Mouse (Mus musculus) midbrain, embryonic 13.5 days (tissue): Measurements from ENCODE around the gene Prss45. TPM values are rescaled to one million over a fixed set of nuclear protein-coding genes. Genes with fewer than 3 reads are reported as not detected.

ENCODE experiments used
- ATAC-seq: fragments of 200-750 bp; cut with Nextera tagmentation; 2 replicates; pipeline ENCODE4 v1.8.0; 2017; ENCODE audit warnings: mild to moderate bottlenecking, moderate TSS enrichment, moderate library complexity
- H3K27ac ChIP-seq: fragments of 300-500 bp; sonication (generic); 2 replicates; pipeline ENCODE4 v1.5.1; 2015; ENCODE audit warnings: inconsistent platforms, mild to moderate bottlenecking, moderate library complexity
- H3K27me3 ChIP-seq: fragments of 300-500 bp; sonication (generic); 2 replicates; pipeline ENCODE4 v1.6.1; 2015; ENCODE audit warnings: mild to moderate bottlenecking, inconsistent platforms
- H3K36me3 ChIP-seq: fragments of 300-500 bp; sonication (generic); 2 replicates; pipeline ENCODE4 v1.6.1; 2015; ENCODE audit warnings: mild to moderate bottlenecking, inconsistent platforms
- H3K4me1 ChIP-seq: fragments of 300-500 bp; sonication (generic); replicated peaks from 2 replicates; pipeline ENCODE4 v1.6.1; 2015; ENCODE audit warnings: inconsistent platforms
- H3K4me2 ChIP-seq: fragments of 300-500 bp; sonication (generic); replicated peaks from 2 replicates; pipeline ENCODE4 v1.6.1; 2015; ENCODE audit warnings: moderate library complexity, mild to moderate bottlenecking, inconsistent platforms
- H3K4me3 ChIP-seq: fragments of 300-500 bp; sonication (generic); replicated peaks from 2 replicates; pipeline ENCODE4 v1.5.1; 2015; ENCODE audit warnings: mild to moderate bottlenecking, inconsistent platforms
- H3K9ac ChIP-seq: fragments of 300-500 bp; sonication (generic); replicated peaks from 2 replicates; pipeline ENCODE4 v1.6.1; 2015; ENCODE audit warnings: mild to moderate bottlenecking, inconsistent platforms
- H3K9me3 ChIP-seq: fragments of 300-500 bp; sonication (generic); 2 replicates; pipeline ENCODE4 v1.6.1; 2016; ENCODE audit warnings: mild to moderate bottlenecking, inconsistent platforms
- WGBS: fragments of 180-500 bp; shearing (Covaris S2); methylation state at CpG from one replicate; pipeline ENCODE4 v1.1.7; 2015; 5-methylcytosine and 5-hydroxymethylcytosine counted together
- polyA plus RNA-seq: library from polyadenylated mRNA; unstranded; fragments of >200 nt; fragmentation: Nextera tagmentation; extraction: Ambion mirVana; gene quantifications from 2 replicates; pipeline ENCODE4 v1.2.1, GENCODE M21; 2015

Gene Prss45
- polyA plus RNA-seq, 1 experiment from 2014 or later: not detected

- ATAC-seq: no peak
- H3K27ac ChIP-seq: no peak overlapping the region
- no peak overlapping the region for H3K4me2 ChIP-seq
- H3K27me3 ChIP-seq: peaks cover 25% of the 10 kb centered on the region
- peaks cover 6% of the 10 kb centered on the region for H3K4me1 ChIP-seq
- no peak overlapping the region for H3K4me3 ChIP-seq
- no peaks in the 10 kb centered on the region for H3K36me3 ChIP-seq
- no peaks in the 10 kb centered on the region for H3K9me3 ChIP-seq
- 89% methylated on average over 5 of the region's 5 CpGs for WGBS
- no peak overlapping the region for H3K9ac ChIP-seq
Observed at GRCm38 (mm10) chr9:110858967-110859596, 24.7 kb downstream of the Prss45 start.

DNA sequence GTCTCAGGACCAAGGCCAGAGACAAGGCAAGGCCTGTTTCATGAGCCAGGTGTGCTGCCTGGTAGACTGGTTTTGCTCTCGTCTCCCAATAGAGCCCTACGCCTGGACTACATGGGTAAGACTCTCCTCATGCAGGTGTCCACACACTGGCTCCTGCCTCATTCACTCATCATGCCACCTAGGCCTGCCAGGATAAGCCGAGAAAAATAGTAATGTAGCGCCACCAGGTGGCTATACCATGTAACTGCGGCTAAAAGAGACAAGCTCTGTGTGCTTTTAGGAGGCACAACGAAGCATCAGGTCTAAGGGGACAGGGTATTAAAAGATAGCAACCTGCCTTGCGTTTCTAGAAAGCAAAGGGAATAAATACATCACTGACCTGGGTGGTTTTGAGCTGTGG, 36.6 kb downstream of the Prss45 start:
- no peak overlapping the region for H3K27ac ChIP-seq
- peaks cover 20% of the 10 kb centered on the region for H3K27me3 ChIP-seq
- 19% methylated on average over 7 of the region's 7 CpGs for WGBS
- peaks cover 24% of the 10 kb centered on the region for H3K4me1 ChIP-seq
- no peak overlapping the region for H3K4me3 ChIP-seq
- H3K9ac ChIP-seq: no peak overlapping the region
- no peaks in the 10 kb centered on the region for H3K36me3 ChIP-seq
- H3K4me2 ChIP-seq: no peak overlapping the region
- no peaks in the 10 kb centered on the region for H3K9me3 ChIP-seq
- no peak for ATAC-seq

- Histone ChIP-seq H3K36me3 (no peaks in the 10 kb centered on the region), H3K4me1 (peaks cover 24% of the 10 kb centered on the region), H3K27ac (peak overlapping the region; percentile 62; the same call in 1 of the 2 replicates), H3K9ac (peak overlapping the region; percentile 60), H3K27me3 (peaks cover 32% of the 10 kb centered on the region), H3K4me2 (peak overlapping the region; percentile 58), H3K9me3 (no peaks in the 10 kb centered on the region), H3K4me3 (peak overlapping the region; percentile 36)
- peak; percentile 72 for ATAC-seq
- 9% methylated on average over 40 of the region's 40 CpGs for whole genome bisulfite sequencing
Observed at GRCm38 (mm10) chr9:110873681-110874659, 39.6 kb downstream of the Prss45 start.

- H3K27me3 ChIP-seq: peaks cover 40% of the 10 kb centered on the region
- H3K4me3 ChIP-seq: no peak overlapping the region
- WGBS: 11% methylated on average over 3 of the region's 3 CpGs
- H3K4me1 ChIP-seq: peaks cover 26% of the 10 kb centered on the region
- peak; percentile 48 for ATAC-seq
- H3K9me3 ChIP-seq: no peaks in the 10 kb centered on the region
- H3K4me2 ChIP-seq: peak overlapping the region; percentile 58; the same call in 1 of the 2 replicates
- H3K36me3 ChIP-seq: no peaks in the 10 kb centered on the region
- peak overlapping the region; percentile 62; the same call in 1 of the 2 replicates for H3K27ac ChIP-seq
- H3K9ac ChIP-seq: no peak overlapping the region
Observed at GRCm38 (mm10) chr9:110874660-110875191, 40.3 kb downstream of the Prss45 start.

DNA sequence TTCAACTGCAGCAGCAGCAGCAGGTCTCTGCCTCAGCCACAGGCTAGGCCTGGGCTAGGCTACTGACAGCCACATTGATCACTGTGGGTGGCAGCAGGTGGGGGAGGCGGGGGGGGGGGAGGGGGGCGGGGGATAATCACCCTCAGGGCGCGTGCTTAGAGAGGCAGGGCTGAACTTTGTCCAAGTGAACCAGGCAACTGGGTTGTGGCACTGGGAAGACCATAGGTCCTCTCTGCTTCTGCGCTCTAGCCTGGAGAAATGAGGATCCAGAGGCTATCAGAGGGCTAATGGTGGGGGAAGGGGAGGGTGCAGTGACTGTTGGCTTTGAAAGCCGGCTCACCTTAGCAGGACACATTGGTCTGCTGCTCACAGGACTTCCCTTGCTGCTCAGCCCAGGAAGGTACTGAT, 40.9 kb downstream of the Prss45 start:
- Histone ChIP-seq H3K4me2 (no peak overlapping the region), H3K4me1 (peaks cover 31% of the 10 kb centered on the region), H3K4me3 (no peak overlapping the region), H3K27me3 (peaks cover 46% of the 10 kb centered on the region), H3K9ac (no peak overlapping the region), H3K36me3 (no peaks in the 10 kb centered on the region), H3K27ac (0 out of 2 replicates have a peak overlapping the region, but pooled peaks have one; percentile 62), H3K9me3 (no peaks in the 10 kb centered on the region)
- 42% methylated on average over 2 of the region's 6 CpGs for WGBS
- peak; percentile 53 for ATAC-seq

DNA sequence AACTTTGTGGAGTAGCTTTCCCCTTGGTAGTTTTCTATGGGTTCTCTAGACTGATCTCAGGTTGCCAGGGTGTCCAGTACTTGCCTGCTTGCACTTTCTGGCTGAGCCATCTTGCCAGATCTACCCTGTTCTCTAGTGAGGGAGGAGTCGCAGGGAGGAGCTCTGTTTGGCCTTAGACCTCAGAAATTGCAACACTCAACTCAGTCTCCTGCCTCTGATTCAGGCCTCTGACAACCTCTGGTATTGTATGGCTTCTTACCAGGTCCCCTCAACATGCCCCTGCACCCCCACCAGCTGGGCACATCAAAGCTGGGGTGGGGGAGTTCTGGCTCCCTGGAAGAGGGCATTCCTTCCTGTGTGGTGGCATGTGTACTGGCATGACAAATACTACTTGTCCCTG, 43.0 kb downstream of the Prss45 start:
- no peak overlapping the region for H3K27ac ChIP-seq
- 79% methylated on average over 1 of the region's 1 CpGs for WGBS
- H3K4me3 ChIP-seq: no peak overlapping the region
- no peaks in the 10 kb centered on the region for H3K9me3 ChIP-seq
- H3K9ac ChIP-seq: no peak overlapping the region
- ATAC-seq: no peak
- H3K4me2 ChIP-seq: no peak overlapping the region
- H3K27me3 ChIP-seq: peaks cover 63% of the 10 kb centered on the region
- H3K36me3 ChIP-seq: no peaks in the 10 kb centered on the region
- H3K4me1 ChIP-seq: peaks cover 36% of the 10 kb centered on the region

DNA sequence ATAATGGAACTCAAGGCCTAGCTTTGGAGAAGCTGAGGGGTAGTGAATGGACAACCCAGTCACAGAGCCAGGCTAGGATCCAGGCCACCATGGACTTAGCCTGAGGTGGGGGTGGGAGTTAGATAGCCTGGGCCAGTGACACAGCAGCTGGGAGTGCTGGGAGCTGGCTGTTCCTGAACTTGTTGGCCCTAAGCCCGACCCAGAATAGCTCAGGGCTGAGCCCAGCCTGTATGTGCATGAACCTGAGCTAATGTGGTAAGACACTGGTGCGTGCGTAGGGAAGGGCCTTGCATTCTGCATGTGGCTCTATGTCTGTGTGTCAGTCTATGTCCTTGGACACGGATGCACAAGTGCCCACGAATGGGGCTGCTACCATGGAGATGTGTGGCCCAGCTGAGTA, 43.5 kb downstream of the Prss45 start:
- Histone ChIP-seq H3K9me3 (no peaks in the 10 kb centered on the region), H3K4me1 (peaks cover 36% of the 10 kb centered on the region), H3K4me3 (no peak overlapping the region), H3K9ac (no peak overlapping the region), H3K36me3 (no peaks in the 10 kb centered on the region), H3K27ac (no peak overlapping the region), H3K4me2 (no peak overlapping the region), H3K27me3 (peaks cover 60% of the 10 kb centered on the region)
- ATAC-seq: no peak
- 93% methylated on average over 5 of the region's 5 CpGs for WGBS

- WGBS: 11% methylated on average over 12 of the region's 12 CpGs
Observed at GRCm38 (mm10) chr9:110879191-110879920, 45.0 kb downstream of the Prss45 start, which contains the start of gene Als2cl. Gene Als2cl, plus strand, starts transcription at chr9:110879870.

GRCm38 (mm10) chr9:110879998-110880561, 45.7 kb downstream of the Prss45 start, which contains the start of gene Tmie:
Gene Tmie, minus strand, starts transcription at chr9:110880113.
- Histone ChIP-seq H3K36me3 (no peaks in the 10 kb centered on the region), H3K9me3 (no peaks in the 10 kb centered on the region), H3K4me3 (peak within 1 kb of the TSS; percentile 45), H3K4me2 (peak within 1 kb of the TSS; percentile 77), H3K27ac (no peak within 1 kb of the TSS), H3K27me3 (peaks cover 49% of the 10 kb centered on the region), H3K9ac (peak within 1 kb of the TSS; percentile 54), H3K4me1 (peaks cover 18% of the 10 kb centered on the region)
- under 1% methylated on average over 52 of the region's 57 CpGs for WGBS
- ATAC-seq: no peak

More at GRCm38 (mm10) chr9:110879191-110879920, 45.0 kb downstream of the Prss45 start, which contains the start of gene Als2cl:
- Histone ChIP-seq H3K9ac (peak within 1 kb of the TSS; percentile 54), H3K9me3 (no peaks in the 10 kb centered on the region), H3K27ac (no peak within 1 kb of the TSS), H3K4me2 (peak within 1 kb of the TSS; percentile 77), H3K4me3 (peak within 1 kb of the TSS; percentile 45), H3K4me1 (peaks cover 25% of the 10 kb centered on the region), H3K36me3 (no peaks in the 10 kb centered on the region), H3K27me3 (peaks cover 49% of the 10 kb centered on the region)
- no peak for ATAC-seq

GRCm38 (mm10) chr9:110880772-110881171, 46.4 kb downstream of the Prss45 start:
- 80% methylated on average over 4 of the region's 4 CpGs for WGBS

GRCm38 (mm10) chr9:110881953-110882352, 47.6 kb downstream of the Prss45 start:
- ATAC-seq: no peak
- Histone ChIP-seq H3K36me3 (no peaks in the 10 kb centered on the region), H3K27ac (no peak overlapping the region), H3K4me1 (peaks cover 12% of the 10 kb centered on the region), H3K9me3 (no peaks in the 10 kb centered on the region), H3K9ac (no peak overlapping the region), H3K4me3 (no peak overlapping the region), H3K27me3 (peaks cover 49% of the 10 kb centered on the region), H3K4me2 (no peak overlapping the region)
- WGBS: 78% methylated on average over 7 of the region's 7 CpGs

More at GRCm38 (mm10) chr9:110880772-110881171, 46.4 kb downstream of the Prss45 start:
- Histone ChIP-seq H3K27ac (no peak overlapping the region), H3K9me3 (no peaks in the 10 kb centered on the region), H3K4me2 (peak overlapping the region; percentile 77), H3K36me3 (no peaks in the 10 kb centered on the region), H3K4me3 (peak overlapping the region; percentile 45), H3K27me3 (peaks cover 49% of the 10 kb centered on the region), H3K9ac (no peak overlapping the region), H3K4me1 (peaks cover 12% of the 10 kb centered on the region)
- no peak for ATAC-seq
